In the genomic region with DNA sequence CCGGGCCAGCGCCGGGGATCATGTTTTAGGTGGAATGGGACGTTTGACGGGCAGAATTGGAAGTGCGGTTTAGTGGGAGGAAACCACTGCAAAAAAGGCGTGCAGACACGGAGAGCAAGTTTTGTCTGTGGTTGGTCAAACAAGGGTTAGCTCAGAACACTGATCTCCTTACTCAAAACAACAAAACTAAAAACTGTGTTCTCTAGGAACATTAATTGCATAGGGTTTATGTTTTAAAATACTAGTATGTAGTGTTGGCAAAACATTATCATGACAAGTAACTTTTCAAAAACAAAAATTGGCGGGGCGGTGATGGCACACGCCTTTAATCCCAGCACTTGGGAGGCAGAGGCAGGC, we compare ENCODE assay signal across 8 mouse cellular contexts. TPM values are rescaled to one million over a fixed set of nuclear protein-coding genes. Genes with fewer than 3 reads are reported as not detected.
DNase-seq lines count a peak whose midpoint lies in the region; ATAC-seq and TF ChIP-seq lines count a peak whose summit lies in the region.

No protein-coding gene starts in this region.

- H3K4me2 ChIP-seq in limb, embryonic 15.5 days, result peak overlapping the region; percentile 71
- H3K4me2 ChIP-seq in stomach, embryonic 15.5 days, result peak overlapping the region; percentile 77

- peak overlapping the region; percentile 62 for H3K4me3 ChIP-seq in cerebellum, adult 2 months (replicated peaks; ENCODE audit: insufficient read depth, low read depth, low read length)
- peak overlapping the region; percentile 52; the same call in 1 of the 2 replicates for H3K4me3 ChIP-seq in spleen, adult 2 months (ENCODE audit: extremely low read depth, insufficient read depth, insufficient read length)
- H3K4me3 ChIP-seq in limb, embryonic 15.5 days, result peak overlapping the region; percentile 72
- H3K4me3 ChIP-seq in stomach, embryonic 15.5 days (replicated peaks), result peak overlapping the region; percentile 79

- H3K27ac ChIP-seq in cerebellum, adult 2 months (ENCODE audit: insufficient read depth, low read length), result no peak overlapping the region
- H3K27ac ChIP-seq in spleen, adult 2 months (ENCODE audit: insufficient read depth, low read length), result peak overlapping the region; percentile 83
- H3K27ac ChIP-seq in limb, embryonic 15.5 days, result peak overlapping the region; percentile 96
- peak overlapping the region; percentile 95 for H3K27ac ChIP-seq in stomach, embryonic 15.5 days

- no peak for TF ChIP-seq CTCF in cerebellum, adult 2 months (IDR thresholded peaks at IDR 0.05; ENCODE audit: borderline replicate concordance, insufficient read depth, low read depth, low read length)
- no peak for TF ChIP-seq CTCF in spleen, adult 2 months (IDR thresholded peaks at IDR 0.05; ENCODE audit: extremely low read depth, insufficient read depth, insufficient read length, insufficient replicate concordance)

- no peaks in the 10 kb centered on the region for H3K9me3 ChIP-seq in limb, embryonic 15.5 days
- no peaks in the 10 kb centered on the region for H3K9me3 ChIP-seq in stomach, embryonic 15.5 days

- TF ChIP-seq POLR2A in cerebellum, adult 2 months (IDR thresholded peaks at IDR 0.05; ENCODE audit: borderline replicate concordance, insufficient read depth, low read length), result no peak
- TF ChIP-seq POLR2A in spleen, adult 2 months (IDR thresholded peaks at IDR 0.05; ENCODE audit: low read depth, low read length), result no peak

- DNase-seq in cerebellum, adult 2 months, result no peak
- no peak for DNase-seq in spleen, adult 2 months (ENCODE audit: low read depth in 1 of 2, low spot score in 2 of 2)
- no peak for DNase-seq in spleen, postnatal 14 days (ENCODE audit: low spot score in 2 of 2)
- no peak for DNase-seq in adrenal gland, postnatal 4 days (ENCODE audit: low spot score in 2 of 2)
- no peak for DNase-seq in thymus, postnatal 4 days

- H3K27me3 ChIP-seq in cerebellum, adult 2 months (ENCODE audit: control insufficient read depth, insufficient read depth, low read length), result no peaks in the 10 kb centered on the region
- no peaks in the 10 kb centered on the region for H3K27me3 ChIP-seq in spleen, adult 2 months (ENCODE audit: control insufficient read depth, insufficient read depth, low read length)
- no peaks in the 10 kb centered on the region for H3K27me3 ChIP-seq in limb, embryonic 15.5 days
- no peaks in the 10 kb centered on the region for H3K27me3 ChIP-seq in stomach, embryonic 15.5 days (replicated peaks)

- WGBS in cerebellum, adult 2 months, result 32% methylated on average over 11 of the region's 11 CpGs
- 27% methylated on average over 11 of the region's 11 CpGs for WGBS in spleen, adult 2 months
- 35% methylated on average over 11 of the region's 11 CpGs for WGBS in limb, embryonic 15.5 days
- WGBS in stomach, embryonic 15.5 days, result 33% methylated on average over 11 of the region's 11 CpGs

- H3K36me3 ChIP-seq in spleen, adult 2 months (ENCODE audit: control insufficient read depth, insufficient read depth, low read length), result peaks cover 8% of the 10 kb centered on the region; the same call in 1 of the 2 replicates
- peaks cover under 1% of the 10 kb centered on the region for H3K36me3 ChIP-seq in limb, embryonic 15.5 days
- H3K36me3 ChIP-seq in stomach, embryonic 15.5 days, result peaks cover 2% of the 10 kb centered on the region; the same call in 1 of the 2 replicates

- no peak for ATAC-seq in cerebellum, adult (ENCODE audit: insufficient number of reproducible peaks, low FRiP score, low TSS enrichment)
- ATAC-seq in limb, embryonic 15.5 days (ENCODE audit: insufficient number of reproducible peaks, low FRiP score, low TSS enrichment, low read depth), result no peak
- ATAC-seq in stomach, embryonic 15.5 days (ENCODE audit: insufficient read depth, low FRiP score, low read depth), result no peak

- no peaks in the 10 kb centered on the region for H3K4me1 ChIP-seq in cerebellum, adult 2 months (ENCODE audit: control insufficient read depth, insufficient read depth, low read length)
- peaks cover 2% of the 10 kb centered on the region; the same call in 1 of the 2 replicates for H3K4me1 ChIP-seq in spleen, adult 2 months (ENCODE audit: control insufficient read depth, insufficient read depth, insufficient read length)
- H3K4me1 ChIP-seq in limb, embryonic 15.5 days, result peaks cover 12% of the 10 kb centered on the region; the same call in 1 of the 2 replicates
- H3K4me1 ChIP-seq in stomach, embryonic 15.5 days, result peaks cover 4% of the 10 kb centered on the region; the same call in 1 of the 2 replicates

- peak overlapping the region; percentile 69 for H3K9ac ChIP-seq in limb, embryonic 15.5 days
- H3K9ac ChIP-seq in stomach, embryonic 15.5 days, result 0 out of 2 replicates have a peak overlapping the region, but pooled peaks have one; percentile 23

RNA-seq across cellular contexts. Expression of gene Pole4, which starts 52.0 kb away (rescaled TPM):
- 30.1 TPM in 2 replicates for polyA plus RNA-seq in cerebellum, adult 2 months (2012; rRNA removed)
- polyA plus RNA-seq in spleen, adult 2 months (2012; rRNA removed), result 23.6 and 27.1 TPM in 2 replicates
- 89.2 and 92.9 TPM in 2 replicates for polyA plus RNA-seq in limb, embryonic 15.5 days (2015; fragmentation: Nextera tagmentation; extraction: Ambion mirVana)
- polyA plus RNA-seq in stomach, embryonic 15.5 days (2015; fragmentation: Nextera tagmentation; extraction: Ambion mirVana), result 98.5 and 110 TPM in 2 replicates
- total RNA-seq in adrenal gland, postnatal 4 days (2021), result 10 to 100 TPM; 40.0 to 41.0 TPM
